Mouse (Mus musculus): Measurements from ENCODE around the gene Rps16.

DNA sequence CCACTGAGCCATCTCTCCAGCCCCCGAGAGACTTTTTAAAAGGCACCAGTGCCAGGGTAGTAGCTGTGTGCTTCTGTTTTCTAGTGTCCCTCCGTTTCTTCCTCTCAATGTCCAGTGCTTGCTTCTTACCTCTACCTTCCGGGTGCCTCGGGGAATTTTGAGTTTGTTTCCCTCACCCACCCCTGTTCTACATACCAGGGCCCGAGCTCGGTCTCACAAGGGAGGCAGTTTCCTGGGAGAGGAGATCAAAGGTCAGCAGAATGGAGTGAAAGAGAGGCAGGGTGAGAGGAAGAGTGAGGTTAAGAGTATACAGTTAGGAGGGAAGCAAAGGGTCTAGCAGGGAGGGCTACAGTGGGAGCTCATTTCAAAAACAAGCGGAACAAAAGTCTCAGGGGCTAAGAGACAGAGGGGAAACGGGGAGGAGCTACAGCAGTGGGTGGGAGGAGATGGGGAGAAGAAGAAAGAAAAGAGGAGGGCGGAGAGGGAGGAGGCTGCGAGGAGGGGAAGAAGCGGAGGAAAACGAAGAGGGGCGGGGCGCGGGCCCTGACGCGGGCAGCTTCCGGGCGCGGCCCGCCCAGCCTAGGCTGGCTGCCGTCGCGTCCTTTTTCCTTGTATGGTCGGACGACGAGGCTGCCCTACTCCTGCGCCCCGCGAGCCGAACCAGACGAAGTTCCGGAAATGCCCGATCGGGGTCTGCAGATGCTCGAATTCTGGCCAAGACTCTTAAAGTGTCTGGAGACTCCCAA lies 24.9 kb downstream of the Rps16 start:
- peak; percentile 69 for TF ChIP-seq POLR2A (IDR thresholded peaks at IDR 0.05; ENCODE audit: low read depth, low read length)
- no peak for TF ChIP-seq CTCF (IDR thresholded peaks at IDR 0.05; ENCODE audit: borderline replicate concordance, insufficient read depth, low read length)
